Mouse (Mus musculus): ENCODE results near the gene Klrb1. TPM values are rescaled to one million over a fixed set of nuclear protein-coding genes. Genes with fewer than 3 reads are reported as not detected.

Gene Klrb1
- total RNA-seq, 1 experiment from 2014 or later, result not detected

DNA sequence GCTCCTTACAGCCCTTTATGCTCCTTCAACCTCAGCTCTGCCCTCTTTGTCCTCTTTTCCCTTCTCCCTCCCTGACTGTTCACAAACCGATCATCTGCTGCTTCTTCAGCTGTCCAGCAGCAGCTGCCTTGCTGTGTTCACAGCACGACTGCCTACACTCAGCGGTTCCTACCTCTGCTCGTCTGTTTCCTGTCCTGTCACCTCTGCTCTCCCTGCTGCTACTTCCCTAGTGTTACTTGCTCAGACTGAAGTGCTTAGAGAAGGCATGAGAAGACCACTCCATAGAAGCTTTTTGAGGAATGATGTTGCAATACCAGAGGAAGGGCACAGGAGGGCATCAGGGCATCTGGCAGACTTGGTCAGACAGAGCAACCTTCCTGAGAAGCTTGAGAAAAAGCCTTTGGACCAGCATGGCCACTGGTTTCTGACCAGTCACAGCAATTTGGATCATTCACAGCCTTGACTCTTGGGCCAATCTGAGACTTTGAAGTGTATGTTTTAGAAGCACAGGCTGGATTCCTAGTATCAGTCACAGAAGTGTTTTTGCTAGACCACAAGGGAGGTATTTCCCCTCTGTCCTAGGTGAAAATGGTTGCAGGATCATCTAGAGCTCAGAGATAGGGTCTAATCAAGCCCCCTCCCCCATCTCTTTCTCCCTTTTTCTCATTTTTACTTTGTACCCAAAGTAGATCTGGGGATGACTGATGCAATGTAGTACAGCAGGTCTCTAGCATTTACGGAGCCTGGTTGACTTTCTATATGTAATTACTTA is 11.2 kb upstream of the Klrb1 start:
- DNase-seq, result no peak

DNA sequence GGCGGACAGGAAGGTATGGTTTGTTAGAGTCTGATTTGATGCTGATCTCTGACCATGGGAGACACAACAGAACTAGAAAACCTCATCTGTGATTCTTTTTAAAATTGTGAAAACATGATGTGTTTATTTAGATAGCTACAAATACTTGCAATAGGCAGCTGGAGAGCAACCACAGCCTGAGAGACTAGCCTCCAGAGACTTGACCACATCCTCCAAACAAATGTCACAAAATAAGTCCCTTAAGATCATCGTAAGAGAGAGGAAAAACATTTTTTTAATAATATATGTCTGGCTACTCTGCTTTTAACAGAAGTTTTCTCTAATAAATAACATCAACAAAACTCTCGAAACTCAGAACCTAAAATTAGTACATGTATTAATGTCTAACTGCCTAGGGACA is 9.2 kb upstream of the Klrb1 start:
- DNase-seq, result no peak

DNA sequence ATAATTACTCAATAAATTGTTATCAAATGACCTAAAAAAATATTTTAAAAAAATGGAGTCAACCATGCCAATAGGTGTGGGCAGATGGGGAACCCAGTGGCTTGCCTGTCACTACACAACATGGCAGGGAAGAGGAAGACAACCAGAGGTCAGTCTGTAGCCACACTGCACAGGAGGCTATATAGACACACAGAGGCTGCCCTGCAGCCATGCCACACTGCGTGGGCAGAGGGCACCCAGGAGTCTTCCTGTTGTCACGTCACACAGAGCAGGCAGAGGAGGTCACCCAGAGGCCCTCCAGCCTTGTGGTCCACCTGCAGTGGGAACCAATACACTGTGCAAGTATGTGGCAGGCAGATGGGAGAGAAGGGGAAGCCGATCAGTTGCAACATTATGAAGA is 21.2 kb downstream of the Klrb1 start:
- no peak for DNase-seq

- DNase-seq, result no peak
Observed at GRCm38 (mm10) chr6:128679574-128679973, 43.3 kb downstream of the Klrb1 start.

DNA sequence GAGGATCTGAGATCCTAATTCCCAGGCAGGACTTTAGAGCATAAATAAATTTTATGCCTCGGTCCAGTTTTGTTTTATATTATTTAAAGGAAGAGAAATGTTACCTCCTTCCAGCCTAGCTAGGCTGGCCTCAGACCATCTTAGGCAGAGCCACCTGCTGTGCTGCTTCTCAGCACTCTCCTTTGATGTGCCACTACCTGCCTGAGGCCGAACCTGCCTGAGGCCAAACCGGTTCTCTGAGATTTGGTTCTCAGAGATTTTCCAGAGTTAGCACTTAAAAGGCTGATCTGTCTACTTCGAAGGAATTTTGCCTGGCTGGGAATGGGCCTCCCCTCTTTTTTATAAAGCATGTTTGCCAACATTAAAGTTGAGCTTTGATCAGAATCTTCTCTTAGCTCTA is 52.9 kb downstream of the Klrb1 start:
- no peak for DNase-seq

- no peak for DNase-seq
Observed at GRCm38 (mm10) chr6:128662206-128662605, 60.7 kb downstream of the Klrb1 start, which contains the start of gene Clec2h. TSS of gene Clec2h (plus strand) at chr6:128662385.

GRCm38 (mm10) chr6:128661249-128661648 is 61.6 kb downstream of the Klrb1 start:
- no peak for DNase-seq

Other genes starting within 250 kb of the Klrb1 start
- gene Pzp, start 196.3 kb downstream of the Klrb1 start, total RNA-seq (2021), result 0.30 and 20.2 TPM in 2 replicates
- gene A2ml1, start 141.5 kb downstream of the Klrb1 start, total RNA-seq (2021), result not detected in 2 replicates
- not detected in 2 replicates for gene Klrb1a, start 99.5 kb downstream of the Klrb1 start, total RNA-seq (2021)
- gene Clec2h, start 60.7 kb downstream of the Klrb1 start, total RNA-seq (2021), result 0.97 and 1.00 TPM in 2 replicates
- gene Klrb1c, start 66.2 kb upstream of the Klrb1 start, total RNA-seq (2021), result not detected in 2 replicates
- not detected in 2 replicates for gene Gm44511, start 103.3 kb upstream of the Klrb1 start, total RNA-seq (2021)
- not detected in 2 replicates for gene Klrb1b, start 103.3 kb upstream of the Klrb1 start, total RNA-seq (2021)
- not detected in 2 replicates for gene Clec2i, start 164.5 kb upstream of the Klrb1 start, total RNA-seq (2021)
- gene BC035044, start 168.1 kb upstream of the Klrb1 start, total RNA-seq (2021), result 0.18 TPM in 1 of 2 replicates, not detected in the other
- gene Clec2g, start 211.3 kb upstream of the Klrb1 start, total RNA-seq (2021), result 2.0 TPM in 1 of 2 replicates, not detected in the other